Mouse (Mus musculus): ENCODE measurements around the gene Tmem201. TPM values are rescaled to one million over a fixed set of nuclear protein-coding genes. Genes with fewer than 3 reads are reported as not detected.
A peak's percentile ranks its signal among the peaks of the same experiment; 100 is the strongest.

Gene Tmem201
- total and polyA plus RNA-seq, 3 experiments: 6.4 to 29.2 (median 16.2) TPM

GRCm38 (mm10) chr4:149711485-149711884 is 26.4 kb downstream of the Tmem201 start:
- peaks cover 3% of the 10 kb centered on the region for H3K9me3 ChIP-seq (replicated peaks; ENCODE audit: low read length)
- no peak for DNase-seq (ENCODE audit: extremely low read depth)
- H3K4me2 ChIP-seq (ENCODE audit: insufficient read depth, low read depth, poor library complexity, severe bottlenecking): no peak overlapping the region
- no peak overlapping the region for H3K9ac ChIP-seq (ENCODE audit: insufficient read depth, low read depth)
- H3K79me2 ChIP-seq (replicated peaks; ENCODE audit: control insufficient read depth, extremely low read depth, insufficient read depth, poor library complexity, severe bottlenecking): 0 out of 2 replicates have a peak, but pooled peaks cover 2% of the 10 kb centered on the region
- H3K4me3 ChIP-seq (replicated peaks in 1 of 3; ENCODE audit: low read depth in 2 of 3, low read length in 2 of 3, poor library complexity in 1 of 3): no peak overlapping the region
- peaks cover 12 to 57% of the 10 kb centered on the region in 2 experiments for H3K36me3 ChIP-seq (replicated peaks in 1 of 2; ENCODE audit: control insufficient read depth in 1 of 2, insufficient read depth in 1 of 2, low read length in 1 of 2)
- no peak overlapping the region for H3K27ac ChIP-seq (ENCODE audit: insufficient read depth, low read depth)
- dilution Hi-C loops (cut with MboI; ENCODE audit: extremely low pct_ligation_motif_present, extremely low pct_unique_long_range_greater_than_20kb, low sequenced_read_pairs): no loop called here
- H3K4me1 ChIP-seq (ENCODE audit: control insufficient read depth in 1 of 2, insufficient read depth in 2 of 2): peaks cover 0 to 32% of the 10 kb centered on the region in 2 experiments; a peak in 3 of 4 replicates
- H3K27me3 ChIP-seq (replicated peaks): no peaks in the 10 kb centered on the region
- in situ Hi-C loops (cut with MboI; ENCODE audit: low pct_ligation_motif_present, low pct_unique_long_range_greater_than_20kb, low sequenced_read_pairs): loop anchor here (5.0 to 25.0 kb wide), 2 partner anchors 164 to 549 kb away; partner anchors contain the start of gene Pgd
- TF ChIP-seq PAX5 (IDR thresholded peaks at IDR 0.05; ENCODE audit: low read length): no peak
- TF ChIP-seq POLR2A (IDR thresholded peaks at IDR 0.05; ENCODE audit: low read depth, low read length): no peak
- TF ChIP-seq UBTF (IDR thresholded peaks at IDR 0.05; ENCODE audit: low read depth, low read length): no peak
- TF ChIP-seq EP300 (IDR thresholded peaks at IDR 0.05; ENCODE audit: low read length): no peak
- TF ChIP-seq ZKSCAN1 (IDR thresholded peaks at IDR 0.05; ENCODE audit: borderline replicate concordance, low read depth, low read length): no peak
- no peak for TF ChIP-seq JUN (IDR thresholded peaks at IDR 0.05; ENCODE audit: insufficient read depth, low read depth, low read length)
- no peak for TF ChIP-seq E2F4 (IDR thresholded peaks at IDR 0.05; ENCODE audit: insufficient replicate concordance, low read depth, low read length)

- H3K4me2 ChIP-seq (ENCODE audit: insufficient read depth, low read depth, poor library complexity, severe bottlenecking): peak overlapping the region; percentile 25; the same call in 1 of the 2 replicates
- peaks cover 5 to 47% of the 10 kb centered on the region in 2 experiments for H3K36me3 ChIP-seq (replicated peaks in 1 of 2; ENCODE audit: control insufficient read depth in 1 of 2, insufficient read depth in 1 of 2, low read length in 1 of 2)
- H3K27ac ChIP-seq (ENCODE audit: insufficient read depth, low read depth): no peak overlapping the region; the same call in 1 of the 2 replicates
- no peaks in the 10 kb centered on the region for H3K27me3 ChIP-seq (replicated peaks)
- no peak overlapping the region for H3K4me3 ChIP-seq (replicated peaks in 1 of 3; ENCODE audit: low read depth in 2 of 3, low read length in 2 of 3, poor library complexity in 1 of 3)
- H3K9ac ChIP-seq (ENCODE audit: insufficient read depth, low read depth): no peak overlapping the region
- H3K9me3 ChIP-seq (replicated peaks; ENCODE audit: low read length): peaks cover 3% of the 10 kb centered on the region
- H3K4me1 ChIP-seq (ENCODE audit: control insufficient read depth in 1 of 2, insufficient read depth in 2 of 2): peaks cover 0 to 41% of the 10 kb centered on the region in 2 experiments; a peak in 3 of 4 replicates
- in situ Hi-C loops (cut with MboI; ENCODE audit: low pct_ligation_motif_present, low pct_unique_long_range_greater_than_20kb, low sequenced_read_pairs): loop anchor here (5.0 to 25.0 kb wide), 2 partner anchors 163 to 548 kb away; partner anchors contain the start of gene Pgd
- H3K79me2 ChIP-seq (replicated peaks; ENCODE audit: control insufficient read depth, extremely low read depth, insufficient read depth, poor library complexity, severe bottlenecking): 0 out of 2 replicates have a peak, but pooled peaks cover 2% of the 10 kb centered on the region
- DNase-seq (ENCODE audit: extremely low read depth): peak; percentile 95
- dilution Hi-C loops (cut with MboI; ENCODE audit: extremely low pct_ligation_motif_present, extremely low pct_unique_long_range_greater_than_20kb, low sequenced_read_pairs): no loop called here
- TF ChIP-seq MAFK (IDR thresholded peaks at IDR 0.05; ENCODE audit: insufficient replicate concordance, low read length): no peak
- no peak for TF ChIP-seq PAX5 (IDR thresholded peaks at IDR 0.05; ENCODE audit: low read length)
- no peak for TF ChIP-seq NELFE (IDR thresholded peaks at IDR 0.05; ENCODE audit: low read depth, low read length)
- peak; percentile 48; the same call in 1 of the 2 replicates for TF ChIP-seq MXI1 (IDR thresholded peaks at IDR 0.05; ENCODE audit: low read depth, low read length)
- TF ChIP-seq MYC (IDR thresholded peaks at IDR 0.05; ENCODE audit: low read depth, low read length): no peak; the same call in 1 of the 2 replicates
- TF ChIP-seq TBP (conservative IDR thresholded peaks at IDR 0.05; ENCODE audit: low read depth, low read length): 0 out of 2 replicates have a peak, but pooled peaks have one; percentile 15
- peak; percentile 79 for TF ChIP-seq ELF1 (IDR thresholded peaks at IDR 0.05; ENCODE audit: low read depth, low read length)
- no peak for TF ChIP-seq EP300 (IDR thresholded peaks at IDR 0.05; ENCODE audit: low read length)
- TF ChIP-seq KAT2A (IDR thresholded peaks at IDR 0.05; ENCODE audit: insufficient replicate concordance, low read length): no peak
- 0 out of 2 replicates have a peak, but pooled peaks have one; percentile 48 for TF ChIP-seq MAZ (IDR thresholded peaks at IDR 0.05; ENCODE audit: low read depth, low read length)
- no peak for TF ChIP-seq ZNF384 (IDR thresholded peaks at IDR 0.05; ENCODE audit: low read depth, low read length)
- TF ChIP-seq SIN3A (IDR thresholded peaks at IDR 0.05; ENCODE audit: low read length): peak; percentile 54; the same call in 1 of the 2 replicates
- TF ChIP-seq JUN (IDR thresholded peaks at IDR 0.05; ENCODE audit: insufficient read depth, low read depth, low read length): no peak
- TF ChIP-seq RCOR1 (conservative IDR thresholded peaks at IDR 0.05; ENCODE audit: low read depth, low read length): no peak
- no peak; the same call in 1 of the 2 replicates for TF ChIP-seq HCFC1 (IDR thresholded peaks at IDR 0.05; ENCODE audit: low read depth, low read length)
- TF ChIP-seq USF2 (conservative IDR thresholded peaks at IDR 0.05; ENCODE audit: low read depth, low read length): no peak
- TF ChIP-seq IRF4 (IDR thresholded peaks at IDR 0.05; ENCODE audit: low read depth, low read length): peak; percentile 62; the same call in 1 of the 2 replicates
- no peak for TF ChIP-seq ZMIZ1 (IDR thresholded peaks at IDR 0.05; ENCODE audit: low read depth, low read length)
- no peak for TF ChIP-seq BHLHE40 (IDR thresholded peaks at IDR 0.05; ENCODE audit: low read depth, low read length)
- TF ChIP-seq CHD2 (IDR thresholded peaks at IDR 0.05; ENCODE audit: low read length): no peak
- peak; percentile 17; the same call in 1 of the 2 replicates for TF ChIP-seq NRF1 (IDR thresholded peaks at IDR 0.05; ENCODE audit: low read depth, low read length)
- peak; percentile 96 for TF ChIP-seq SMC3 (IDR thresholded peaks at IDR 0.05; ENCODE audit: low read depth, low read length)
- TF ChIP-seq CTCF (conservative IDR thresholded peaks at IDR 0.05 in 1 of 2, IDR thresholded peaks at IDR 0.05 in 1 of 2; ENCODE audit: low read depth in 2 of 2, low read length in 2 of 2): peak in 1 of 2 experiments; percentile 96; a peak in 3 of 4 replicates
- TF ChIP-seq MAX (IDR thresholded peaks at IDR 0.05; ENCODE audit: low read length): no peak; the same call in 1 of the 2 replicates
- TF ChIP-seq ETS1 (conservative IDR thresholded peaks at IDR 0.05; ENCODE audit: low read depth, low read length): 0 out of 2 replicates have a peak, but pooled peaks have one; percentile 6
- TF ChIP-seq ZKSCAN1 (IDR thresholded peaks at IDR 0.05; ENCODE audit: borderline replicate concordance, low read depth, low read length): no peak
- no peak for TF ChIP-seq USF1 (IDR thresholded peaks at IDR 0.05; ENCODE audit: low read depth, low read length)
- no peak for TF ChIP-seq POLR2AphosphoS2 (IDR thresholded peaks at IDR 0.05; ENCODE audit: low read depth, low read length)
Measured at GRCm38 (mm10) chr4:149710510-149710909, 27.3 kb downstream of the Tmem201 start.
